Mouse (Mus musculus): ENCODE data around the gene Ufsp1. TPM values are rescaled to one million over a fixed set of nuclear protein-coding genes. Genes with fewer than 3 reads are reported as not detected.

The Ufsp1 gene
- total and polyA plus RNA-seq, 2 experiments, result 1.4 to 6.3 TPM

- no peaks in the 10 kb centered on the region for H3K36me3 ChIP-seq (ENCODE audit: control insufficient read depth, insufficient read depth, low read length)
- no peak overlapping the region for H3K27ac ChIP-seq (replicated peaks; ENCODE audit: insufficient read depth, low read depth, low read length)
- WGBS, result 87% methylated on average over 7 of the region's 7 CpGs
Observed at GRCm38 (mm10) chr5:137330910-137331309, 36.5 kb downstream of the Ufsp1 start.

DNA sequence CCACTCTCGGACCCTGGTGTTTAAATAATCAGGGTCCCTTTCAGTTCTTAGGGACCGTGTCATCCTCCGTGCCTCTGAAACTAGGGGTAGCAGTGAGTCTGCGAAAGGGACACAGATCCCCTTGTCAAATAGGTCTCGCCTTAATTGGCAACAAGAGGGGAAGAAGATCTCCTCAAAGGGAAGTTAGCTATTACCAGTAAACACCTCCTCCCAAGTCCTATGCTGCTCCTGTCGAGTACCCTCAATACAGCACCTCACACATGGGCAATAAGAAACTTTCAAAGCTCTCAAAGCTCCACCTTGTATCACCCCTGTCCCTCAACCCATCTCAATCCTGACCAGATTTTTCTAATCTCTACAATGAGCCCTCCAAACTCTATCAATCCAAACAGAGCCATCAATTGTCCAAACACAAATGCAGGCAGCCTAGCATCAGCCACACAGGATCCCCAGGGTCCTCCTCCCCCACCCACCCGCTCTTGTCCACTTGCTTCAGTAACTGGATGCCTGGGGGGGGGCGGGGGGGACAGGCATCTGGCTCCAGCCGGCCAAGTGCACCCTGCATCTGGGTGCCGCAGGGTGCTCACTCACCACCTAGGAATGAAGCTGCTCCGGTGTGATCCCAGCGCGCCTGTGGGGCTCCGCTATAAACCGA lies 38.6 kb downstream of the Ufsp1 start:
- H3K27ac ChIP-seq (replicated peaks; ENCODE audit: insufficient read depth, low read depth, low read length), result no peak overlapping the region
- no peak for DNase-seq (ENCODE audit: extremely low read depth, low read depth, low spot score)
- H3K27me3 ChIP-seq (ENCODE audit: control insufficient read depth, insufficient read depth, low read length), result no peaks in the 10 kb centered on the region
- 22% methylated on average over 15 of the region's 15 CpGs for WGBS
- no peaks in the 10 kb centered on the region for H3K36me3 ChIP-seq (ENCODE audit: control insufficient read depth, insufficient read depth, low read length)
- peak overlapping the region; percentile 81 for H3K4me3 ChIP-seq (ENCODE audit: insufficient read depth, low read depth, low read length)
- TF ChIP-seq POLR2A (IDR thresholded peaks at IDR 0.05; ENCODE audit: extremely low read depth, insufficient read depth, low read length), result no peak
- no peak for TF ChIP-seq CTCF (IDR thresholded peaks at IDR 0.05; ENCODE audit: low read depth, low read length)
- H3K9ac ChIP-seq (ENCODE audit: low read depth, low read length), result peak overlapping the region; percentile 56
- H3K4me1 ChIP-seq (ENCODE audit: control insufficient read depth, insufficient read depth, low read length), result peaks cover 6% of the 10 kb centered on the region
- H3K79me2 ChIP-seq (ENCODE audit: control insufficient read depth, insufficient read depth, low read length), result no peaks in the 10 kb centered on the region

More at GRCm38 (mm10) chr5:137330910-137331309, 36.5 kb downstream of the Ufsp1 start:
- no peaks in the 10 kb centered on the region for H3K79me2 ChIP-seq (ENCODE audit: control insufficient read depth, insufficient read depth, low read length)
- H3K4me1 ChIP-seq (ENCODE audit: control insufficient read depth, insufficient read depth, low read length), result no peaks in the 10 kb centered on the region
- TF ChIP-seq CTCF (IDR thresholded peaks at IDR 0.05; ENCODE audit: low read depth, low read length) (no peak), POLR2A (IDR thresholded peaks at IDR 0.05; ENCODE audit: extremely low read depth, insufficient read depth, low read length) (no peak)
- H3K27me3 ChIP-seq (ENCODE audit: control insufficient read depth, insufficient read depth, low read length), result no peaks in the 10 kb centered on the region
- no peak for DNase-seq (ENCODE audit: extremely low read depth, low read depth, low spot score)
- no peak overlapping the region for H3K9ac ChIP-seq (ENCODE audit: low read depth, low read length)
- no peak overlapping the region for H3K4me3 ChIP-seq (ENCODE audit: insufficient read depth, low read depth, low read length)

GRCm38 (mm10) chr5:137333512-137334174 lies 39.2 kb downstream of the Ufsp1 start, which contains the start of gene Slc12a9:
Slc12a9 (minus strand) TSS chr5:137333597.
- Histone ChIP-seq H3K4me3 (ENCODE audit: insufficient read depth, low read depth, low read length) (peak within 1 kb of the TSS; percentile 81), H3K27ac (replicated peaks; ENCODE audit: insufficient read depth, low read depth, low read length) (no peak within 1 kb of the TSS), H3K79me2 (ENCODE audit: control insufficient read depth, insufficient read depth, low read length) (no peaks in the 10 kb centered on the region), H3K9ac (ENCODE audit: low read depth, low read length) (peak within 1 kb of the TSS; percentile 60), H3K27me3 (ENCODE audit: control insufficient read depth, insufficient read depth, low read length) (no peaks in the 10 kb centered on the region), H3K4me1 (ENCODE audit: control insufficient read depth, insufficient read depth, low read length) (peaks cover 6% of the 10 kb centered on the region), H3K36me3 (ENCODE audit: control insufficient read depth, insufficient read depth, low read length) (no peaks in the 10 kb centered on the region)
- under 1% methylated on average over 44 of the region's 44 CpGs for WGBS
- TF ChIP-seq POLR2A (IDR thresholded peaks at IDR 0.05; ENCODE audit: extremely low read depth, insufficient read depth, low read length) (no peak), CTCF (IDR thresholded peaks at IDR 0.05; ENCODE audit: low read depth, low read length) (peak; percentile 94)
- peak; percentile 77 for DNase-seq (ENCODE audit: extremely low read depth, low read depth, low spot score)

GRCm38 (mm10) chr5:137334317-137334716 lies 39.9 kb downstream of the Ufsp1 start:
- peaks cover 8% of the 10 kb centered on the region for H3K4me1 ChIP-seq (ENCODE audit: control insufficient read depth, insufficient read depth, low read length)
- H3K27ac ChIP-seq (replicated peaks; ENCODE audit: insufficient read depth, low read depth, low read length), result no peak overlapping the region
- WGBS, result 45% methylated on average over 10 of the region's 10 CpGs
- no peaks in the 10 kb centered on the region for H3K79me2 ChIP-seq (ENCODE audit: control insufficient read depth, insufficient read depth, low read length)
- no peak for TF ChIP-seq POLR2A (IDR thresholded peaks at IDR 0.05; ENCODE audit: extremely low read depth, insufficient read depth, low read length)
- no peak for TF ChIP-seq CTCF (IDR thresholded peaks at IDR 0.05; ENCODE audit: low read depth, low read length)
- no peaks in the 10 kb centered on the region for H3K27me3 ChIP-seq (ENCODE audit: control insufficient read depth, insufficient read depth, low read length)
- no peak overlapping the region for H3K9ac ChIP-seq (ENCODE audit: low read depth, low read length)
- H3K36me3 ChIP-seq (ENCODE audit: control insufficient read depth, insufficient read depth, low read length), result no peaks in the 10 kb centered on the region
- H3K4me3 ChIP-seq (ENCODE audit: insufficient read depth, low read depth, low read length), result no peak overlapping the region
- DNase-seq (ENCODE audit: extremely low read depth, low read depth, low spot score), result peak; percentile 17

GRCm38 (mm10) chr5:137335066-137335465 lies 40.6 kb downstream of the Ufsp1 start:
- H3K27ac ChIP-seq (replicated peaks; ENCODE audit: insufficient read depth, low read depth, low read length), result no peak overlapping the region
- TF ChIP-seq CTCF (IDR thresholded peaks at IDR 0.05; ENCODE audit: low read depth, low read length) (no peak), POLR2A (IDR thresholded peaks at IDR 0.05; ENCODE audit: extremely low read depth, insufficient read depth, low read length) (no peak)
- H3K79me2 ChIP-seq (ENCODE audit: control insufficient read depth, insufficient read depth, low read length), result no peaks in the 10 kb centered on the region
- DNase-seq (ENCODE audit: extremely low read depth, low read depth, low spot score), result no peak
- WGBS, result 90% methylated on average over 6 of the region's 6 CpGs
- H3K27me3 ChIP-seq (ENCODE audit: control insufficient read depth, insufficient read depth, low read length), result no peaks in the 10 kb centered on the region
- no peak overlapping the region for H3K4me3 ChIP-seq (ENCODE audit: insufficient read depth, low read depth, low read length)
- H3K9ac ChIP-seq (ENCODE audit: low read depth, low read length), result no peak overlapping the region
- H3K4me1 ChIP-seq (ENCODE audit: control insufficient read depth, insufficient read depth, low read length), result peaks cover 8% of the 10 kb centered on the region
- no peaks in the 10 kb centered on the region for H3K36me3 ChIP-seq (ENCODE audit: control insufficient read depth, insufficient read depth, low read length)

- peaks cover 8% of the 10 kb centered on the region for H3K4me1 ChIP-seq (ENCODE audit: control insufficient read depth, insufficient read depth, low read length)
Observed at GRCm38 (mm10) chr5:137337190-137337589, 42.8 kb downstream of the Ufsp1 start.

More at GRCm38 (mm10) chr5:137337190-137337589, 42.8 kb downstream of the Ufsp1 start:
- H3K27me3 ChIP-seq (ENCODE audit: control insufficient read depth, insufficient read depth, low read length), result no peaks in the 10 kb centered on the region
- no peak for DNase-seq (ENCODE audit: extremely low read depth, low read depth, low spot score)
- H3K9ac ChIP-seq (ENCODE audit: low read depth, low read length), result no peak overlapping the region
- no peaks in the 10 kb centered on the region for H3K79me2 ChIP-seq (ENCODE audit: control insufficient read depth, insufficient read depth, low read length)
- no peaks in the 10 kb centered on the region for H3K36me3 ChIP-seq (ENCODE audit: control insufficient read depth, insufficient read depth, low read length)
- H3K27ac ChIP-seq (replicated peaks; ENCODE audit: insufficient read depth, low read depth, low read length), result no peak overlapping the region
- no peak for TF ChIP-seq CTCF (IDR thresholded peaks at IDR 0.05; ENCODE audit: low read depth, low read length)
- no peak for TF ChIP-seq POLR2A (IDR thresholded peaks at IDR 0.05; ENCODE audit: extremely low read depth, insufficient read depth, low read length)
- WGBS, result 50% methylated on average over 8 of the region's 8 CpGs
- no peak overlapping the region for H3K4me3 ChIP-seq (ENCODE audit: insufficient read depth, low read depth, low read length)

Measured in liver, adult 2 months (tissue).